Mouse (Mus musculus) cerebellum, postnatal 14 days (tissue): Measurements from ENCODE around the gene Bcl3.

Experiments used
- DNase-seq, 2 experiments: peaks; one replicate each; pipeline ENCODE4 v3.0.0; 2021; ENCODE audit warnings: mixed read lengths in 2 of 2

Bcl3 gene

DNA sequence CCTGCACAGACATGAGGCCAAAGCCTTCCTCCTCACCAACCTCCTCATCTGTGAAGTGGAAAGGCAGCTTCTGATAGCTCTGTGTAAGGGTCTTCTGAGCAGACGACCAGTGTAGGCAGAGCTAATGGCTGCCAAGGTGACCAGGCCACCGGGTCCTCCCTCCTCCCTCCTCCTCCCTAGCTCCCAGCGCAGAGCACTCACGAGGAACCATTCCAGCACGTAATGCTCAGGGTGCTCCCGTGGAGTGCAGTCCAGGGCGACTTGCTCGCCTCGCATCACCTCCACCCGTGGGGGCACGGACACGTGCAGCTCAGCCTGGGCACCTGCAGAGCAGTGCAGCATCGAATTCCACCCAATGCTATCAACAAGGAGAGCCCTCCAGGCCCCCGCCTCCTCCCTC, 54.3 kb downstream of the Bcl3 start:
- no peak for DNase-seq

DNA sequence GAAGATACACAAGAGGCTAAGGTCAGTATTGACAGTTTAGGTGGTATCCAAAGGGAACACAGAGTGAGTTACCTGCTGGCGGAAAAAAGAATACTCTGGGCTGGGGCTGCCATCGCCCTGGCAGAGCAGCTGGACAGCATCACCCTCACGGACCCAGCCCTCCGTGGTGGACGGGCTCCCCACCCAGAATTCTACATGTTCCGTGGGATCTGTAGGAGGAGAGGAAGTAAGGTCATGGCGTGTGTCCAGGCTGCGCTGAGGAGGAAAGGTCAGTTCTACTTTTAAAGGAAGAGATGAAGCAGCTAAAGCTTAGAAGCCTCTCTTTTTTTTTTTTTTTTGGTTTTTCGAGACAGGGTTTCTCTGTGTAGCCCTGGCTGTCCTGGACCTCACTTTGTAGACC, 58.0 kb downstream of the Bcl3 start:
- DNase-seq: no peak

DNA sequence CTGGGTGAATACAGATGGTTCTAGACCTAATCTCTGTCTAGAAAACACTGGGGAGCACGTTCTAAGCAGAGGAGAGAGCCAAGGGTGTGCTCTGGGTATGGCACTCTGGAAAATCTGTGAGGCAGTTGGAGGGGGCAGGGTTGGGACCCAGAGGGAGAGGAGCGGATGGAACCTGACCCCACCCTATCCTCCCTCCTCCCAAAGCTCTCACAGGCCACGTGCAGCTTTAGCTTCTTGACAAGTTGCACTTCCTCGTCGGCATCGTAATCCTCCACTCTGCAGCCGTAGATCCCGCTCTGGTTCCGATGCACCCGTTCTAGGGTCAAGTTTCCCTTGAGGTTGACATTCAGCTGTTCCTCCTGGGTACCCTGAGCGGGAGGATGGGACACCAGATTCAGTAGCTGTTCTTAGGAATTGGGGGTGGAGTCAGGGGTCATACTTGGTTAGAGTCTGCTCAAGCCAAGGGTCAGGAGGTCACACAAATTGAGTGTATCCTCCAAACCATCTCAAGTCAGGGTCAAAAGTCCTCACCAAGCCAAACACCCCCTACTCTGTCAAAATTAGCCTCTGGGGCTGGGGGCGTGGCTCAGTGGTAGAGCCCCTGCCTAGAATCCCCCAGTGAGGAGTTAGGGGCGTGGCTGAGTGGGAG, 58.6 kb downstream of the Bcl3 start:
- DNase-seq: no peak

DNA sequence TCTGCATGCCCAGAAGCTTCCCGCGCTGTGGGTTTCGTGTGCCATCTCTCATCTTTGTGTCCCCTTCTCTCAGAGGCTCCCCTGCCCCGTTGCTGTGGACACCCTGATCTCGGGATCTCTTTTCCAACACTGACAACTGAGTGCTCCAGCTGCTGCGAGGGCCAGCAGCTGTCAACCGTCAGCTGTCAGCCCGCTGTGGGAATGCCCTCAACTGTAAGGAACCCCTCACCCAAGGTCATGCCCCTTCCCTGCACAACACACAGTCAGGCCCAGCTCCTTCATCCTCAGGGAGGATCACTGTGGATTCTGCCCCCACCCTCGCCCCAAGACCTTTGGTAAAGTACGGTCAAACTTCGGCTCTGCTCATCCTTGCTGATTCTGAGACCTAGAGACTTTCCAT, 60.3 kb downstream of the Bcl3 start:
- DNase-seq: no peak

DNA sequence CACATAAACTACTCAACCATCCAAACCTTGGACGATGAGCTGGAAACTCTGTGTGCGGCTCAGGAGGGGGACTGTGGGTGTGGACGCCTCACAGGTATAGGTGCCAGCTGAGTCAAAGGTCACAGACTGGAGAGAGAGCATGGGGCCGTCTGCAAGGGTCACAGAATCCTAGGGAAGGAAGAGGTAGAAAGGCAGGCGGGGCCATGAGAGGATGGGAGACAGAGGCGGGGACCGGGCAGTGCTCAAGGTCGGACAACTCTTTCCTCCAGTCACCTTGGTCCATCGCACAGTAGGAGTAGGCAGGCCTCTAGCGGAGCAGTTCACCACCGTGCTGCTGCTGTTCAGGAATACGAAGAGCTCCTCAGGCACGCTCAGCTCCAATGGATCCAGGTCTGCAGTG, 62.5 kb downstream of the Bcl3 start:
- no peak for DNase-seq

DNA sequence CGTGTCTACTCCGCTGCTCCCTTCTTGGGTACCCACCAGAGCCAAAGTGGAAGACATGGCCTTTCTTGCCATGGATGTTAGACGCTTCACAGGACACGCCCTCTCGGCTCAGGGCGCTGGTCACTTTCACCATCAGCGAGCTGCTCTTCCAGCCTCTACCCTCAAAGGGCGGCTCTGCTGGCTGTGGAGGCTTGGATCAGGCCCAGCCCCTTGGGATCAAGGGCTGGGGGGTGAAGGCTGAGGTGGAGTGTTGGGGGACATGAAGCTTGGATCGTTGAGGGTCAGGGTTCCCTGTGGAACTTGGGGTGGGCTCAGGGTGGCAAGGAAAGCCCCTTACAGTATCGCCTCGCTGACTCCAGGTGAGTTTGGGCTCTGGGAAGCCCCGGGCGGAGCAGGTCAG, 63.9 kb downstream of the Bcl3 start:
- no peak for DNase-seq
